Mouse (Mus musculus): ENCODE measurements around the gene Gbp8. TPM values are rescaled to one million over a fixed set of nuclear protein-coding genes. Genes with fewer than 3 reads are reported as not detected.
"Not testable (repeated sequence)": the region's sequence is repeated elsewhere in the genome, so short reads cannot be mapped to it uniquely, and the experiment has no call there.

The Gbp8 gene
- 0.79 and 1.2 TPM in 2 replicates for polyA plus RNA-seq (2014; fragmentation: Nextera tagmentation; extraction: Ambion mirVana)

- H3K27me3 ChIP-seq (replicated peaks; ENCODE audit: control insufficient read depth, insufficient read depth, low read length); H3K9me3 ChIP-seq (ENCODE audit: control insufficient read depth, low read length); H3K27ac ChIP-seq (replicated peaks; ENCODE audit: low read depth, low read length); H3K36me3 ChIP-seq (ENCODE audit: control insufficient read depth, insufficient read depth, low read length); H3K4me1 ChIP-seq (ENCODE audit: control insufficient read depth, insufficient read depth, low read length); ATAC-seq (ENCODE audit: low read depth); H3K4me3 ChIP-seq (ENCODE audit: low read depth, low read length); H3K4me2 ChIP-seq (ENCODE audit: low read depth, low read length); DNase-seq (ENCODE audit: low spot score); H3K9ac ChIP-seq (ENCODE audit: low read depth, low read length): not testable (repeated sequence)
- WGBS, result 14% methylated on average over 2 of the region's 2 CpGs
Observed at GRCm38 (mm10) chr5:105139409-105140088, at the start of gene Gbp8, which contains the start of the genes Gbp9 and Gbp4. TSS of gene Gbp8 (minus strand) at chr5:105139540. TSS of gene Gbp9 (minus strand) at chr5:105139539. TSS of gene Gbp4 (minus strand) at chr5:105139586.

- Histone ChIP-seq H3K4me1 (ENCODE audit: control insufficient read depth, insufficient read depth, low read length) (no peaks in the 10 kb centered on the region), H3K9me3 (ENCODE audit: control insufficient read depth, low read length) (no peaks in the 10 kb centered on the region), H3K27me3 (replicated peaks; ENCODE audit: control insufficient read depth, insufficient read depth, low read length) (no peaks in the 10 kb centered on the region), H3K9ac (ENCODE audit: low read depth, low read length) (no peak overlapping the region), H3K27ac (replicated peaks; ENCODE audit: low read depth, low read length) (no peak overlapping the region), H3K4me3 (ENCODE audit: low read depth, low read length) (no peak overlapping the region), H3K36me3 (ENCODE audit: control insufficient read depth, insufficient read depth, low read length) (no peaks in the 10 kb centered on the region), H3K4me2 (ENCODE audit: low read depth, low read length) (no peak overlapping the region)
- DNase-seq (ENCODE audit: low spot score) (no peak), ATAC-seq (ENCODE audit: low read depth) (no peak)
Observed at GRCm38 (mm10) chr5:105181446-105181845, 42.1 kb upstream of the Gbp8 start.

GRCm38 (mm10) chr5:105156582-105156981, 17.2 kb upstream of the Gbp8 start:
- Histone ChIP-seq H3K4me1 (ENCODE audit: control insufficient read depth, insufficient read depth, low read length) (no peaks in the 10 kb centered on the region), H3K36me3 (ENCODE audit: control insufficient read depth, insufficient read depth, low read length) (no peaks in the 10 kb centered on the region), H3K27ac (replicated peaks; ENCODE audit: low read depth, low read length) (no peak overlapping the region), H3K4me3 (ENCODE audit: low read depth, low read length) (no peak overlapping the region), H3K4me2 (ENCODE audit: low read depth, low read length) (no peak overlapping the region), H3K27me3 (replicated peaks; ENCODE audit: control insufficient read depth, insufficient read depth, low read length) (no peaks in the 10 kb centered on the region), H3K9me3 (ENCODE audit: control insufficient read depth, low read length) (no peaks in the 10 kb centered on the region), H3K9ac (ENCODE audit: low read depth, low read length) (no peak overlapping the region)
- no peak for ATAC-seq (ENCODE audit: low read depth)
- no peak for DNase-seq (ENCODE audit: low spot score)
- WGBS, result 88% methylated on average over 5 of the region's 5 CpGs

- no peak overlapping the region for H3K9ac ChIP-seq (ENCODE audit: low read depth, low read length)
- no peak overlapping the region for H3K27ac ChIP-seq (replicated peaks; ENCODE audit: low read depth, low read length)
- H3K4me2 ChIP-seq (ENCODE audit: low read depth, low read length), result no peak overlapping the region
- DNase-seq (ENCODE audit: low spot score) (no peak), ATAC-seq (ENCODE audit: low read depth) (no peak)
- no peaks in the 10 kb centered on the region for H3K36me3 ChIP-seq (ENCODE audit: control insufficient read depth, insufficient read depth, low read length)
- no peaks in the 10 kb centered on the region for H3K27me3 ChIP-seq (replicated peaks; ENCODE audit: control insufficient read depth, insufficient read depth, low read length)
- no peak overlapping the region for H3K4me3 ChIP-seq (ENCODE audit: low read depth, low read length)
- H3K9me3 ChIP-seq (ENCODE audit: control insufficient read depth, low read length), result no peaks in the 10 kb centered on the region
- H3K4me1 ChIP-seq (ENCODE audit: control insufficient read depth, insufficient read depth, low read length), result no peaks in the 10 kb centered on the region
Observed at GRCm38 (mm10) chr5:105154049-105154448, 14.7 kb upstream of the Gbp8 start.

- H3K9me3 ChIP-seq (ENCODE audit: control insufficient read depth, low read length); DNase-seq (ENCODE audit: low spot score); H3K9ac ChIP-seq (ENCODE audit: low read depth, low read length); H3K4me1 ChIP-seq (ENCODE audit: control insufficient read depth, insufficient read depth, low read length); H3K4me2 ChIP-seq (ENCODE audit: low read depth, low read length); H3K27me3 ChIP-seq (replicated peaks; ENCODE audit: control insufficient read depth, insufficient read depth, low read length); H3K4me3 ChIP-seq (ENCODE audit: low read depth, low read length); ATAC-seq (ENCODE audit: low read depth); H3K36me3 ChIP-seq (ENCODE audit: control insufficient read depth, insufficient read depth, low read length); H3K27ac ChIP-seq (replicated peaks; ENCODE audit: low read depth, low read length): not testable (repeated sequence)
- WGBS, result 56% methylated on average over 2 of the region's 2 CpGs
Observed at GRCm38 (mm10) chr5:105148062-105148461, 8.7 kb upstream of the Gbp8 start.

GRCm38 (mm10) chr5:105146447-105146846, 7.1 kb upstream of the Gbp8 start:
- no peaks in the 10 kb centered on the region for H3K36me3 ChIP-seq (ENCODE audit: control insufficient read depth, insufficient read depth, low read length)
- H3K4me1 ChIP-seq (ENCODE audit: control insufficient read depth, insufficient read depth, low read length), result no peaks in the 10 kb centered on the region
- H3K4me2 ChIP-seq (ENCODE audit: low read depth, low read length), result no peak overlapping the region
- no peak overlapping the region for H3K4me3 ChIP-seq (ENCODE audit: low read depth, low read length)
- H3K27me3 ChIP-seq (replicated peaks; ENCODE audit: control insufficient read depth, insufficient read depth, low read length), result no peaks in the 10 kb centered on the region
- DNase-seq (ENCODE audit: low spot score), result no peak
- no peak overlapping the region for H3K9ac ChIP-seq (ENCODE audit: low read depth, low read length)
- no peak for ATAC-seq (ENCODE audit: low read depth)
- H3K9me3 ChIP-seq (ENCODE audit: control insufficient read depth, low read length), result no peaks in the 10 kb centered on the region
- no peak overlapping the region for H3K27ac ChIP-seq (replicated peaks; ENCODE audit: low read depth, low read length)

- WGBS, result 32% methylated on average over 3 of the region's 3 CpGs
- H3K4me1 ChIP-seq (ENCODE audit: control insufficient read depth, insufficient read depth, low read length); H3K27me3 ChIP-seq (replicated peaks; ENCODE audit: control insufficient read depth, insufficient read depth, low read length); H3K9me3 ChIP-seq (ENCODE audit: control insufficient read depth, low read length); H3K9ac ChIP-seq (ENCODE audit: low read depth, low read length); ATAC-seq (ENCODE audit: low read depth); H3K4me3 ChIP-seq (ENCODE audit: low read depth, low read length); H3K4me2 ChIP-seq (ENCODE audit: low read depth, low read length); H3K27ac ChIP-seq (replicated peaks; ENCODE audit: low read depth, low read length); H3K36me3 ChIP-seq (ENCODE audit: control insufficient read depth, insufficient read depth, low read length): not testable (repeated sequence)
- DNase-seq (ENCODE audit: low spot score), result peak; percentile 4
Observed at GRCm38 (mm10) chr5:105145731-105146130, 6.4 kb upstream of the Gbp8 start.

- ATAC-seq (ENCODE audit: low read depth); DNase-seq (ENCODE audit: low spot score); H3K36me3 ChIP-seq (ENCODE audit: control insufficient read depth, insufficient read depth, low read length); H3K4me3 ChIP-seq (ENCODE audit: low read depth, low read length); H3K4me2 ChIP-seq (ENCODE audit: low read depth, low read length); H3K9ac ChIP-seq (ENCODE audit: low read depth, low read length); H3K27ac ChIP-seq (replicated peaks; ENCODE audit: low read depth, low read length); H3K4me1 ChIP-seq (ENCODE audit: control insufficient read depth, insufficient read depth, low read length); H3K9me3 ChIP-seq (ENCODE audit: control insufficient read depth, low read length); H3K27me3 ChIP-seq (replicated peaks; ENCODE audit: control insufficient read depth, insufficient read depth, low read length): not testable (repeated sequence)
- WGBS, result 59% methylated on average over 2 of the region's 2 CpGs
Observed at GRCm38 (mm10) chr5:105140089-105140810, 910 bp upstream of the Gbp8 start.

- DNase-seq (ENCODE audit: low spot score) (no peak), ATAC-seq (ENCODE audit: low read depth) (no peak)
- Histone ChIP-seq H3K4me2 (ENCODE audit: low read depth, low read length) (no peak overlapping the region), H3K27me3 (replicated peaks; ENCODE audit: control insufficient read depth, insufficient read depth, low read length) (no peaks in the 10 kb centered on the region), H3K4me1 (ENCODE audit: control insufficient read depth, insufficient read depth, low read length) (no peaks in the 10 kb centered on the region), H3K36me3 (ENCODE audit: control insufficient read depth, insufficient read depth, low read length) (no peaks in the 10 kb centered on the region), H3K27ac (replicated peaks; ENCODE audit: low read depth, low read length) (no peak overlapping the region), H3K9me3 (ENCODE audit: control insufficient read depth, low read length) (no peaks in the 10 kb centered on the region), H3K9ac (ENCODE audit: low read depth, low read length) (no peak overlapping the region), H3K4me3 (ENCODE audit: low read depth, low read length) (no peak overlapping the region)
- 80% methylated on average over 1 of the region's 1 CpGs for WGBS
Observed at GRCm38 (mm10) chr5:105138906-105139305, 434 bp downstream of the Gbp8 start.

All from embryonic facial prominence, embryonic 14.5 days (tissue).